29 mouse cellular contexts compared by ENCODE assay signal in genomic region chr5:4929628-4930027, GRCm38 (mm10).
DNase-seq lines count a peak whose midpoint lies in the region; ATAC-seq lines count a peak whose summit lies in the region.
"Had no signal": no experiment of that assay in that cellular context is flagged by ENCODE, and none has a peak within 500 bp of the region (broad histone marks: within the 10 kb centered on the region; RNA-seq: fewer than 3 reads in every experiment).

No protein-coding gene starts in this region.

- H3K4me1 ChIP-seq in forebrain, embryonic 14.5 days (ENCODE audit: control insufficient read depth, insufficient read depth, low read length) = 0 out of 2 replicates have a peak, but pooled peaks cover 5% of the 10 kb centered on the region
- peaks cover 7% of the 10 kb centered on the region for H3K4me1 ChIP-seq in forebrain, embryonic 10.5 days
- 0 out of 2 replicates have a peak, but pooled peaks cover 7% of the 10 kb centered on the region for H3K4me1 ChIP-seq in midbrain, embryonic 14.5 days (ENCODE audit: control insufficient read depth, insufficient read depth, low read length)
- H3K4me1 ChIP-seq in midbrain, embryonic 10.5 days = no peaks in the 10 kb centered on the region
- peaks cover 7% of the 10 kb centered on the region; the same call in 1 of the 2 replicates for H3K4me1 ChIP-seq in forebrain, embryonic 16.5 days (replicated peaks; ENCODE audit: control insufficient read depth, insufficient read depth, low read length)
- H3K4me1 ChIP-seq: embryonic facial prominence, embryonic 12.5 days had no signal

- 49% methylated on average over 3 of the region's 3 CpGs for WGBS in forebrain, embryonic 14.5 days
- WGBS in forebrain, embryonic 10.5 days = 85% methylated on average over 3 of the region's 3 CpGs
- WGBS in midbrain, embryonic 14.5 days = 63% methylated on average over 3 of the region's 3 CpGs
- 85% methylated on average over 3 of the region's 3 CpGs for WGBS in midbrain, embryonic 10.5 days
- WGBS in forebrain, embryonic 16.5 days = 45% methylated on average over 3 of the region's 3 CpGs

- H3K36me3 ChIP-seq in forebrain, embryonic 14.5 days (ENCODE audit: control insufficient read depth, insufficient read depth, low read length) = no peaks in the 10 kb centered on the region
- no peaks in the 10 kb centered on the region for H3K36me3 ChIP-seq in forebrain, embryonic 10.5 days (replicated peaks)
- no peaks in the 10 kb centered on the region for H3K36me3 ChIP-seq in midbrain, embryonic 14.5 days (ENCODE audit: control insufficient read depth, insufficient read depth, low read length)
- no peaks in the 10 kb centered on the region for H3K36me3 ChIP-seq in midbrain, embryonic 10.5 days
- H3K36me3 ChIP-seq in forebrain, embryonic 16.5 days (ENCODE audit: control insufficient read depth, insufficient read depth) = no peaks in the 10 kb centered on the region
- H3K36me3 ChIP-seq: embryonic facial prominence, embryonic 12.5 days; embryonic facial prominence, embryonic 15.5 days; G1E; heart, embryonic 10.5 days; heart, embryonic 13.5 days had no signal

- H3K4me3 ChIP-seq in forebrain, embryonic 14.5 days (ENCODE audit: low read depth, low read length) = no peak overlapping the region
- no peak overlapping the region for H3K4me3 ChIP-seq in forebrain, embryonic 10.5 days
- no peak overlapping the region for H3K4me3 ChIP-seq in midbrain, embryonic 14.5 days (replicated peaks; ENCODE audit: low read depth, low read length)
- H3K4me3 ChIP-seq in midbrain, embryonic 10.5 days = no peak overlapping the region
- H3K4me3 ChIP-seq in forebrain, embryonic 16.5 days (replicated peaks; ENCODE audit: low read length) = no peak overlapping the region
- H3K4me3 ChIP-seq: embryonic facial prominence, embryonic 12.5 days; embryonic facial prominence, embryonic 15.5 days; heart, adult 2 months; heart, embryonic 10.5 days; heart, embryonic 13.5 days had no signal

- peak; percentile 11 for DNase-seq in forebrain, embryonic 14.5 days (ENCODE audit: low spot score)
- DNase-seq in forebrain, embryonic 10.5 days (ENCODE audit: extremely low spot score, low spot score) = no peak
- DNase-seq in midbrain, embryonic 14.5 days = no peak
- DNase-seq in midbrain, embryonic 10.5 days (ENCODE audit: low spot score) = no peak
- no peak for DNase-seq in layer of hippocampus, adult 8-10 months (ENCODE audit: low spot score in 2 of 2)
- DNase-seq: adrenal gland, postnatal 10 days; adrenal gland, postnatal 36 days; B cell, adult 2 months; cerebellum, adult 11 months; cerebellum, adult 2 months; cerebellum, adult 9-11 months; cerebellum, postnatal 25 days; gastrocnemius, postnatal 10 days; gastrocnemius, postnatal 36 days; heart, adult 2 months; heart, postnatal 14 days; heart, postnatal 4 days had no signal

- no peaks in the 10 kb centered on the region for H3K9me3 ChIP-seq in forebrain, embryonic 14.5 days (replicated peaks; ENCODE audit: control insufficient read depth, low read length)
- no peaks in the 10 kb centered on the region for H3K9me3 ChIP-seq in forebrain, embryonic 10.5 days
- no peaks in the 10 kb centered on the region for H3K9me3 ChIP-seq in midbrain, embryonic 14.5 days (ENCODE audit: control insufficient read depth, low read length)
- no peaks in the 10 kb centered on the region for H3K9me3 ChIP-seq in midbrain, embryonic 10.5 days (replicated peaks)
- H3K9me3 ChIP-seq in forebrain, embryonic 16.5 days (ENCODE audit: control insufficient read depth, low read length) = no peaks in the 10 kb centered on the region
- H3K9me3 ChIP-seq: embryonic facial prominence, embryonic 12.5 days; embryonic facial prominence, embryonic 15.5 days; G1E; heart, embryonic 10.5 days; heart, embryonic 13.5 days had no signal

- no peaks in the 10 kb centered on the region for H3K27me3 ChIP-seq in forebrain, embryonic 14.5 days (replicated peaks; ENCODE audit: control insufficient read depth, insufficient read depth, low read length)
- H3K27me3 ChIP-seq in forebrain, embryonic 10.5 days (ENCODE audit: poor library complexity, severe bottlenecking) = no peaks in the 10 kb centered on the region
- no peaks in the 10 kb centered on the region for H3K27me3 ChIP-seq in midbrain, embryonic 14.5 days (ENCODE audit: control insufficient read depth, insufficient read depth, low read length)
- H3K27me3 ChIP-seq in midbrain, embryonic 10.5 days (ENCODE audit: low read depth, poor library complexity, severe bottlenecking) = no peaks in the 10 kb centered on the region
- no peaks in the 10 kb centered on the region for H3K27me3 ChIP-seq in forebrain, embryonic 16.5 days (replicated peaks; ENCODE audit: control insufficient read depth, insufficient read depth, low read length)
- H3K27me3 ChIP-seq: CH12.LX; embryonic facial prominence, embryonic 12.5 days; embryonic facial prominence, embryonic 15.5 days; heart, embryonic 13.5 days; Patski had no signal

- H3K4me2 ChIP-seq in forebrain, embryonic 14.5 days (ENCODE audit: low read length) = no peak overlapping the region
- H3K4me2 ChIP-seq in midbrain, embryonic 14.5 days (ENCODE audit: low read length) = no peak overlapping the region
- H3K4me2 ChIP-seq in forebrain, embryonic 16.5 days (ENCODE audit: low read length) = no peak overlapping the region
- H3K4me2 ChIP-seq: embryonic facial prominence, embryonic 12.5 days; embryonic facial prominence, embryonic 15.5 days; heart, embryonic 13.5 days; hindbrain, embryonic 14.5 days had no signal

- peak; percentile 69; the same call in 1 of the 2 replicates for ATAC-seq in forebrain, embryonic 14.5 days
- no peak for ATAC-seq in midbrain, embryonic 14.5 days (ENCODE audit: low FRiP score, low TSS enrichment)
- ATAC-seq in forebrain, embryonic 16.5 days = peak; percentile 70
- ATAC-seq: hindbrain, postnatal 0 days; inflammation-experienced regulatory T-cells, adult 6 months; intestine, embryonic 16.5 days; Patski had no signal

- H3K9ac ChIP-seq in forebrain, embryonic 14.5 days (ENCODE audit: low read length) = no peak overlapping the region
- H3K9ac ChIP-seq in midbrain, embryonic 14.5 days (replicated peaks; ENCODE audit: low read length) = no peak overlapping the region
- H3K9ac ChIP-seq in forebrain, embryonic 16.5 days (replicated peaks; ENCODE audit: low read depth, low read length) = no peak overlapping the region
- H3K9ac ChIP-seq: embryonic facial prominence, embryonic 12.5 days; embryonic facial prominence, embryonic 15.5 days; heart, embryonic 13.5 days; hindbrain, embryonic 14.5 days had no signal

- H3K27ac ChIP-seq in forebrain, embryonic 14.5 days (ENCODE audit: low read depth, low read length) = no peak overlapping the region
- no peak overlapping the region for H3K27ac ChIP-seq in forebrain, embryonic 10.5 days
- 0 out of 2 replicates have a peak overlapping the region, but pooled peaks have one; percentile 1 for H3K27ac ChIP-seq in midbrain, embryonic 14.5 days (replicated peaks; ENCODE audit: low read depth, low read length)
- H3K27ac ChIP-seq in midbrain, embryonic 10.5 days (replicated peaks) = no peak overlapping the region
- H3K27ac ChIP-seq in forebrain, embryonic 16.5 days (ENCODE audit: low read length) = no peak overlapping the region
- H3K27ac ChIP-seq: embryonic facial prominence, embryonic 12.5 days; embryonic facial prominence, embryonic 15.5 days; heart, adult 2 months; heart, embryonic 10.5 days; heart, embryonic 13.5 days; hindbrain, embryonic 14.5 days; hindbrain, postnatal 0 days had no signal
